Mouse (Mus musculus) spleen, postnatal 4 days (tissue): ENCODE measurements at regions not wholly inside any gene's neighbourhood (a gene's known extent, or its start where the extent isn't known, plus 50 kb on each side); places are given as distances from the start of the nearest gene placed in this dataset.

Experiments used
- DNase-seq, 2 experiments: peaks; one replicate each; pipeline ENCODE4 v3.0.0; 2022; ENCODE audit warnings: low spot score in 2 of 2

DNA sequence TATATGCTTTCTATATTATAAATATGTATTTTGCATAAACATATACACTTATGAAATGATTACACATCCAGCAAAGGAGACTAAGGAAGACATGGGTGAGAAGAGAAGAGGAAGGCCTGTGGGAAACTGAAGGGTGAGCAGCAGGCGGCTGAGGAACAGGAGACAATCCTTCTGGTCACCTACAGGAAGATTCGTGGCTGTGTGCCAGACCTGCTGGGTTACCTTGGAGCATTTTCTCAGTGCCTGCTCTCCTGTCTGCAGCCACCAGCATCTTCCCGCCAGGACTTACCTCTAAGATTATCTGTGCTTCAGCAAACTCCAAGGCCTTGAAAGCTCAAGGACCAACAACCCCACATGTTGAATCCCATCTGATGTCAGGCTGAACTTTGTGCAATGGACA lies 258.3 kb upstream of the 3110018I06Rik start:
- no peak for DNase-seq

DNA sequence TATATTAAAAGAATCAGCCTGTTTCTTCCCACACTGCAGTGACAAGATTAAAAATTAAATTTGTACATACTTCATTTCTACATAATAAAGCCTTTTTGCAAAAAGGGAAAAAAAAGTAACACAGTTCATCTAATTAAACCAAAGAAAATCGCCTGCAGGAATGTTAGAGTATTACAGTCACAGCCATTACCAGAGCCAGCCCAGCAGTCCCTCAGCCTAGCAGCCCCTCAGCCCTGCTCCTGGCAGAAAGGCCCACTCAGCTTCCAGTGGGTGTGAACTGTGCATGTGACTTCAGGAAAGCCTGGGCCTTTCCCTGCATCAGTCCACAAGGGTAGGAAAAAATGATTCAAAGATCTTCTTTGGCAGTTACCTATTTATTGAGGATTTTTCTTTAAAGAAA lies 256.8 kb upstream of the 3110018I06Rik start:
- no peak for DNase-seq

DNA sequence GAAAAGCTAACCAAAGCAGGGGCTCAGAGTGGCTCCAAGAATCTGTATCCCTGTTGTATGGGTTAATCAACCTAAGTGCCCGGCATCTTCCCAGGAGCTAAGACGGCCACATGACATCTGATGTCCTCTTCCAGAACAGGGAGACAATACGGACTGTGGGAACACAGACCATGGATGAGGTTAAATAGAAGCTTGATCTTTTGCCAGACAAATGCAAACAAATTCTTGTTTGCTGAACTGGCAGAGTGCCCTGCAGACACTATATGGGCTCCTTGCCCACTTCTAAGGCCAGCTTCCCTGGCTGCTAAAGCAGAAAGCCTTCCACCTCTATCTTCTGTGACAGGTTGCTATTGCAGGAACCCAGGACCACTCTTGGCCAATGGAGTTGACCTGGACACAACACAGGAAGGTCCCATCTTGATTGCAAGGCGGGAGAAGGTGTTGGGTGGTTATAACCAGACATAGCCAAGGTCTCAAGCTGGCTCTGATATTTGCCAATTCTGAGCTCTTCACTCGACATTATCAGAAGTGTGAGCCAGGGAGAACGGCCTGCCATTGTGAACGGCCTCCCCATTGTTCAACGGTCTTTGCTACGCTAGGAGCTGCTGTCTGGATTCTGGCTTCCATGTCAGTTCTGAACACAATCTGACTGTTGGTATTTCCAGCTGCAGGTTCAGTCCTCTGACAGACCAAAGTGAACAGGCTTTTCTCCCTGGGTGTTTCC lies 237.5 kb upstream of the 3110018I06Rik start:
- no peak for DNase-seq

DNA sequence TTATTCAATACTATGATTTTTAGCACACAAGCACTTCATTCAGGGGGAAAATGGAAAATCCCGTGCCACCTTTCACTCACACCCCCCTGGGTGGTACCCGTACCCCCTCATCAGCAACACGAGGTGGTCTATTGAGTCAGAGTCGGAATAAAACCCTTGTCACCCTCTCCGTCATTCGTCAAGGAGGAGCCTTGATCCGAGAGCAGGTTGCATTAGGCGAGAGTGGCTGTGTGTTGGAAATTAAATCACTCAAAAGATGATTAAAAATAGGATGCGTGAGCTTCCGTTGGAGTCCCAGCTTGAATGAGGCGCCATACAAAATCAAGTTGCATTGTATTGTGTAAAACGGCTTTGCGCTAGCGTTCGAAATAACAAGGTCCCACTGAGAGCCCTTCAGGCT lies 236.5 kb upstream of the 3110018I06Rik start:
- no peak for DNase-seq

GRCm38 (mm10) chr12:107262076-107262475 lies 226.4 kb upstream of the 3110018I06Rik start:
- no peak for DNase-seq

GRCm38 (mm10) chr12:107262516-107262915 lies 225.9 kb upstream of the 3110018I06Rik start:
- no peak for DNase-seq

- no peak for DNase-seq
Observed at GRCm38 (mm10) chr12:107266696-107267095, 221.7 kb upstream of the 3110018I06Rik start.

GRCm38 (mm10) chr12:107285622-107286021 lies 202.8 kb upstream of the 3110018I06Rik start:
- DNase-seq, result no peak

- DNase-seq, result no peak
Observed at GRCm38 (mm10) chr12:107291377-107291776, 197.1 kb upstream of the 3110018I06Rik start.

DNA sequence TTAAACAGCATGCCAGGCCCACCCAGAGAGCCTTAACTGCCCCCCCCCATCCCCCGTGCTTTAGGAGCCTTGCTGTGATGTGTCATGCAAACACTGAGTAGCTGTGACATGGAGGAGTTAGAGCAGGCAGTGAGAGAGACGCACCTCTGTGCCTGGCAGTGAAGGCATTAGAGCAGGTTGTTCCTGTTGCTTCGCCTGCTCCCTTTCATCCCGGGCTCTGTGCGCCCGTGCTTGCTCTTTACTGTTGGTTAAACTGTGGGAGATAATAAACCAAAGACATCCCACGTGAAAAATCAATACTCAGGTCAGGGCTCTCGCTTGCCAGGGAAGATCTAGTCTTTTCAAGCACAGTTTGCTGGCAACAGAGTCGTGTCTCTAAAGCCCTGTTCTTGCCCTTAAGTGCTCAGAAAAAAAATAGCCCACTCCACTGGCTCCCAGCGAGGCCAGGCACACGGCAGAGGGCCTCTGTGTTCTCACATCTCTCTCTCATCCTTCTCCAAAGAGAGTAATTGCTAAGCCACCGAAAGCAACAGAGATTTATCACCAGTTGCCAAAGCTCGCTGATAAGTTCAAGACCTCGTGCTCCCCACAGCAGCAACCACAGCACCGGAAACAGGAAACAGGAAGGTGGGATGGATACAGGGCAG lies 181.2 kb upstream of the 3110018I06Rik start:
- DNase-seq, result no peak

GRCm38 (mm10) chr12:107315446-107315845 lies 173.0 kb upstream of the 3110018I06Rik start:
- no peak for DNase-seq

GRCm38 (mm10) chr12:107322861-107323260 lies 165.6 kb upstream of the 3110018I06Rik start:
- DNase-seq, result no peak

DNA sequence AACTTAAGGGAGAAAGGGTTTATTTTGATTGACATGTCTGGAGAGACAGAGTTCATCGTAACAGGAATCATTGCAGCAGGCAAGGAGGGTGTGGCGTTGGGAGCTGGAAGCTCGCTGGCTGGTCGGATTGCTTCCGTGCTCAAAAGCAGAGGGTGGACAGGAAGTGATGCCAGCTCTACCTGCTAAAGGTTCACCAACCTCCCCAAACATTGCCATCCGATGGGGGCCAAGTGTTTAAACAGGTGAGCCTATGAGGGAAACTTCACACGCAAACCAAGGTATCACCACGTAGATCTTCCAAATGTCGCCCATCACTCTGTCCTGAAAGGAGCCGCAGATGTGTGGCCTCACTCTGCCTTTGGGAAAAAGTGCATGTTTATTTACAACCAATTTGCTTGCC lies 162.3 kb upstream of the 3110018I06Rik start:
- DNase-seq, result no peak

DNA sequence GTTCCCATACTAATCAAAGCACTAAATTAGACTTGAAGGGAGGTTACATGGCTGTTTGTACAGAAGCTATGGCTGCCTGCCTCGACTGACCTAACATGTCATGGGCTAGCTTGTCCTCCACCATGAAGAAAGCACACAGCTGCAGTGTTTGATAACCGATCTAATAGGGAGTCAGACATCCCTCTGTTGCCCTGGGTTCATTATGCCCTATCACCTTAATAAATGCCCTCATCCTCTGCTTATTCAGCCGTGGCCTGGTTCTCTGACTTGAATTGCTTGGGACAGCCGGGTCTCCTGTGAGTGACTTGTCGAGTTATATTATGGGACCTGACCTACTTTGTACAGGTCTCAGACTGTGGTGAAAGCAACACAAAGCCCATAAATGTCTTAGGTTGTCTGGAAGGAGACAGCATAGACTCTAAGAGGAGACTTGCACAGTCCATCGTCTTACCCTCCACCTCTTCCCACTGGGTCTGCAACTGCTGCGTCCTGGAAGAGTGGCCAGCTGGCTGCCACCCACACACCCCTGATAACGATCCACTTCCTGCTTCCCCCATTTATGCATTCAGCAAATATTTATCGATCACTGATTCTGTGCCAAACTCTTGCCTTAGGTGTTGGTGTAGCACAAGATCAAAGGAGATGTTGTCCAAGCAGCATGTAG lies 161.2 kb upstream of the 3110018I06Rik start:
- DNase-seq, result no peak

- DNase-seq, result no peak
Observed at GRCm38 (mm10) chr12:107328986-107329385, 159.4 kb upstream of the 3110018I06Rik start.

- DNase-seq, result no peak
Observed at GRCm38 (mm10) chr12:107334366-107334765, 154.1 kb upstream of the 3110018I06Rik start.

GRCm38 (mm10) chr12:107335106-107335505 lies 153.3 kb upstream of the 3110018I06Rik start:
- DNase-seq, result no peak

DNA sequence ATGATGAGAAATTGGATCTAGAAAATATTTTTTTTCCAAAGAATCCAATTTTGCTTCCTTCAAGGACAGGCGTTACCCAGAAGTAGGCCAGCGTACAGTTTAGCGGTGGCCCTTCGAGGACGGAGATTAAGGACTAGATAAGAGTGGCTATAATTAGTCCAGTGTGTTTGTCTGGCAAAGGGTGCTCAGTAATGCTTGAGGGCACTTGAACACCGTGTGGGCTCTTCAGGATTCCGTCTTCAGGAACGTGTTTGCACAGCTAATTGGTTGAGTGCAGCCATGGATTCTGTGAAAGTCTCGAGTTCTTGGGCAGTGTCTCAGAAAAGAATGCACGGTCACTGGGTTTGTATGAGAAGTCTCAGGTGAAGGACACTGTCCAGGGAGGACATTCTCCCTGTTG lies 149.7 kb upstream of the 3110018I06Rik start:
- no peak for DNase-seq

DNA sequence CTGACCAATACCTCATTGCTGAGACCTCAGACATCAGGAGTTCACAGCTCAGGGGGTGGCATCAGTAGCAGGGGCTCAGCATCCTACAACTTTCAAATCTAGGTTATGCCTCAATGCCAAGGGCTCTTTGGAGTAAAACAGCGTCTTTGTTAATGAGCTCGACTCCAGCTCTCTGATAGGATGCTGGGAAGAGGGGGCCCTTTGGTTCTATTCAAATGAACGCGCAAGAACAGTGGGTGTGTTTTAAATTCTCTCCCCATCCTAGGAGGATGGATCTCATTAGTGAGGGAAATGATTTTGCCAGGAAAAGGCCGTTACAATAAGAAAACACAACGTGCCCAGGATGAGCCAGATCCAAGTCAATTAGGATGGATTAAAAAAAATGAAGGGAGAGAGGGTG lies 132.2 kb upstream of the 3110018I06Rik start:
- no peak for DNase-seq

- DNase-seq, result no peak
Observed at GRCm38 (mm10) chr12:107356974-107357373, 131.5 kb upstream of the 3110018I06Rik start.

DNA sequence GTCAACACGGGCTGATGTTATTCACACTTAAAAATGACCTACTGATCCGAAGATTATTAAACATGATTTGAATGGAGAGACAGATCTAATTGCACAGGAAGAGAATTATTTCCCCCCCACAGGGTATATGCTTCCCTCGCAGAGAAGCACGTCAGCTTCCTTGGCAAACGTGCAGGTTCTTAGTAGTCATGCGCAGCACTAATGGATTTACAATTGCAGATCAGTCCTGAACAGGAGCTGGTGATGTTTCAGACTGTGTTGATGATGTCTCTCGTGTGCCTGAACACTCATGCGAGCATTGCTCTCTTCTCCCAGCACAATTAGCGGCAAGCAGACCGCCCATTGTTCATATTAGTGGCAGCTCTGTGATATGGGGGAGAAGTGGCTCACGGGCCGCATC lies 127.9 kb upstream of the 3110018I06Rik start:
- DNase-seq, result no peak

GRCm38 (mm10) chr12:107361606-107362005 lies 126.8 kb upstream of the 3110018I06Rik start:
- no peak for DNase-seq

DNA sequence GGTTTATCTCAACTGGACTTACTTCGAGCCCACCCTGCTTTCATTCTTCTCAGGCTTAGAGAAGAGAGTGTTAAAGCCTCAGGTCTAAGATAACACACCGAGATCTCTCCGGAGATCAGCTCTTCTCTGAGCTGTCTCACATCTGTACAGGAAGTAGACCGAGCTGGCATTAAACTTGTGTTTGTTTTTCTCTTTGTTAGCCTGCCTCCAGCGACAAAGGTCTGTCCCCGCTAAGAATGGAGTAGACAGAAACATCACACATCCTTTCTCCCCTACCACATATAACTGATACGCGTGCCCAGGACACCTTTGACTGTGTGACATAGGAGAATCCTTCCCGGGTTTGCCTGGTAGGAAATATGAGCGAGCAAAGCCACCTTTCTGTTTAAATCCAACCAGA lies 126.3 kb upstream of the 3110018I06Rik start:
- DNase-seq, result no peak
